Mouse (Mus musculus) gastrocnemius, adult 2 months (tissue): ENCODE data around the gene Hap1. TPM values are rescaled to one million over a fixed set of nuclear protein-coding genes. Genes with fewer than 3 reads are reported as not detected.
"Not testable (repeated sequence)": the region's sequence is repeated elsewhere in the genome, so short reads cannot be mapped to it uniquely, and the experiment has no call there.

Source experiments
- DNase-seq: peaks from one replicate; pipeline ENCODE4 v3.0.0; 2022
- H3K27ac ChIP-seq: fragments of 200-600 bp; 2 replicates; pipeline ENCODE4 v1.8.1; 2022; ENCODE audit warnings: mild to moderate bottlenecking
- H3K4me3 ChIP-seq: fragments of 200-600 bp; 2 replicates; pipeline ENCODE4 v1.8.1; 2022; ENCODE audit warnings: mild to moderate bottlenecking, moderate library complexity
- CTCF ChIP-seq: fragments of 200-600 bp; IDR thresholded peaks from 2 replicates; pipeline ENCODE4 v1.8.1; 2022; ENCODE audit warnings: antibody characterized with exemption, mild to moderate bottlenecking, moderate library complexity
- intact Hi-C: fragments of 180-260 bp; cut with DNase I; formaldehyde crosslinking; loops from one replicate; pipeline ENCODE4 v1.15.1; 2025
- total RNA-seq, 2 experiments: library from RNA; stranded (reverse); gene quantifications; 2 replicates each; pipeline ENCODE4 v1.2.3; 2021

Gene Hap1
- total RNA-seq, 2 experiments from 2014 or later, result 0.14 TPM; not detected in 1

DNA sequence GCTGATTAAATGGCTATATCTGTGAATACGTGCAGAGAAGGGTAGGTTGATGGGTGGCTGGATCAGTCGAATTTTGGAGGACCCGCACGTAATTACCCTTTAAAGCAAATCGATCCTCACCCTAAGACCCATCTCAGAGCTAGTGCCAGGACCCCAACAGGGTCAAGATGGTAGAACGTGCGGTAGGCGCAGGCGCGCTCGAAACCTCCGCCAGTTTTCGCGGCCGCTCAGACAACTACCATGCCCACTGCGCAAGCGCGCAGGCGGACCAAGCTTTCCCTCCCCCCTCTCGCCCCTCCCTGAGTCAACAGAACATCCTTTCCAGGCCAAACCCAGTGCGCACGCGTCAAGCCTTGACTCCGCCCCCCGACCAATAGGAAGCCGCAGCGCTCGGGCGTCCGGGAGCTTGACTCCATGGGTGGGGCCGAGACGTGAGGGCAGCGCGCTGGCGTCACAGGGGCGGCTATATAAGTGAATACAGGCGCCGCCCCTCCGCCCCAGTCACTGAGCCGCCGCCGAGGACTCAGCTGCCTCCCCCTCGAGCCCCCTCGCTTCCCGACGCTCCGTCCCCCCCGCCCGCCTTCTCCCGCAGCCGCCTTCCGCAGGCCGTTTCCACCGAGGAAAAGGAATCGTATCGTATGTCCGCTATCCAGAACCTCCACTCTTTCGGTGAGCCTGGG, 36.3 kb downstream of the Hap1 start, which contains the start of gene Eif1:
TSS of gene Eif1 (plus strand) at position 394 of the 680 bp plus-strand sequence.
- DNase-seq, result peak; percentile 100

DNA sequence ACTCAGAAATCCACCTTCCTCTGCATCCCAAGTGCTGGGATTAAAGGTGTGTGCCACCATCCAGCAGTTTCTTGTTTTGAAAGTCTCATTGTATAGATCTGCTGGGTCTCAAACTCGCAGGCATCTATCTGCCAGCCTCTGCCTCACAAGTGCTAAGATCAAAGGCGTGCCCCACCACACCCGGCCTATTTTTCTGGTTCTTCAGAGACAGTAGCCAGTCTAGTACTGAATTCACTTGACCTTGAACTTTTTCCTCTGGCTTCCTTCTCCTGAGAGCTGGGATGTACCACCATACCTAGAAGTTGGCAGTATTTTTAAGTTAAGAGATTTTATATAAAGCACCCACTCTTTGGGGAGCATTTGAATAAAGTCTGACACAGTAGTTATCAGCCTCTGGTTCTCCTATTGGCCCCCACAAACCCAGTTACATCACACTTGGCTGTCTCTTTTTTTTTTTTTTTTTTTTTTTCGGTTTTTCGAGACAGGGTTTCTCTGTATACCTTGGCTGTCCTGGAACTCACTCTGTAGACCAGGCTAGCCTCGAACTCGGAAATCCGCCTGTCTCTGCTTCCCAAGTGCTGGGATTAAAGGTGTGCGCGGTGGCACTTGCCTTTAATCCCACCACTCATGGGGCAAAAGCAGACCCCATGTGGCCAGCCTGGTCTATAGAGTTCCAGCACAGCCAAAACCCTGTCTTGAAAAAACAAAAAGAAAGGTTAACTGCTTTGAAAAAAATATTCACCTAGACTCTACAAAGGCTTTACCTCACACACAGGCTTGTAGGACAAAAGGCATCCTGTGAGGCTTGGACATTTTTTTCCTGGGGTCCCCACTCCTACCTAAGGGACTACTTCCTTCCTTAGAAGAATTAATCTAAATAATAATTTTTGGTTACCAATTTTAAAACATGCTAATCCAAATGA, 37.1 kb downstream of the Hap1 start:
- intact Hi-C loops, result no loop called here
- TF ChIP-seq CTCF, result no peak
- peak; percentile 31 for DNase-seq
- Histone ChIP-seq H3K27ac (peak overlapping the region; percentile 93), H3K4me3 (peak overlapping the region; percentile 68)

More for the DNA sequence above, 36.3 kb downstream of the Hap1 start, which contains the start of gene Eif1:
- Histone ChIP-seq H3K4me3 (peak within 1 kb of the TSS; percentile 97), H3K27ac (peak within 1 kb of the TSS; percentile 100)
- intact Hi-C loops, result no loop called here
- TF ChIP-seq CTCF, result no peak

DNA sequence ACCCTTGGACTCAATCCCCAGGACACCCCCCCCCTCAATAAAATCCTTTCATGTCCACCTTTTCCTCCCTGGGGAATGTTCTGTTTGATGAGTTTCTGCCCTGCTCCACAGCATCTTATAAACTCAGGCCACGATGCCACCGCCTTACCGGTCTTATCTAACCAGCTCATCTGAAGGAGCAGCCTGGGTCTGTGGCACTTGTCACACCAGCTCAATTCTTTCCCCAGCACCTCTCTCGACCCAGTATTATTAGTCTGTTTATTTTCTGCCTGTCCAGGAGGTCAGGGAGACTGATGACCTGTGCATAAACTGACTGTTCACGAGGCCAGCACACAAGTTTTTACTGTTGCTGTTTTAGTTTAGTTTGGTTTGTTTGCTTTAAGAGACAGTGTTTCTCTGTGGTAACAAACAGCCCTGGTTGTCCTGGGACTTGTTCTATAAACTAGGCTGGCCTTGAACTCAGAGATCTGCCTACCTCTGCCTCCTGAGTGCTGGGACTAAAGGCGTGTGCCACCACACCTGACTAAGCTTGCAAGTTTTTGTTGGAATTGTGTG, 38.0 kb downstream of the Hap1 start:
- DNase-seq, result no peak
- no peak overlapping the region for H3K27ac ChIP-seq
- TF ChIP-seq CTCF, result no peak
- no peak overlapping the region for H3K4me3 ChIP-seq
- intact Hi-C loops, result no loop called here

DNA sequence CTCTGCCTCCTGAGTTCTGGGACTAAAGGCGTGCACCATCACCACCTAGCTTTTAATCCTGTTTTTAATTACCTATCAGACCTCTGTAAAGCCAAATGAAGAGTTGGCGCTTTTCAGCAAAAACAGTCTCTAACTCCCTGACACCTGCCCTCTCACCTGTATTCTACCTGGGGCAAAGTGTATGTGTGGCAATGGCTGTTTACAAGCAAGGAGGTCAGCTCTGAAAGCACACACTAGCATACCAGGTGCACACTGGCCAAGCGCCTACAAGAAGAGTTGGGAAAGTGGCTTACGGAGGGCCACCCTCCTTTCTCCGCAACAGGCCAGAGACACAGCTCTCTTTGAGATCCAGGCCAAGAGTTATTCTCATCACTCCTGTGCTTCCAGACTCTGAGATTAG, 40.5 kb downstream of the Hap1 start:
- H3K4me3 ChIP-seq, result no peak overlapping the region
- TF ChIP-seq CTCF, result no peak
- intact Hi-C loops, result no loop called here
- DNase-seq, result no peak
- H3K27ac ChIP-seq, result no peak overlapping the region

DNA sequence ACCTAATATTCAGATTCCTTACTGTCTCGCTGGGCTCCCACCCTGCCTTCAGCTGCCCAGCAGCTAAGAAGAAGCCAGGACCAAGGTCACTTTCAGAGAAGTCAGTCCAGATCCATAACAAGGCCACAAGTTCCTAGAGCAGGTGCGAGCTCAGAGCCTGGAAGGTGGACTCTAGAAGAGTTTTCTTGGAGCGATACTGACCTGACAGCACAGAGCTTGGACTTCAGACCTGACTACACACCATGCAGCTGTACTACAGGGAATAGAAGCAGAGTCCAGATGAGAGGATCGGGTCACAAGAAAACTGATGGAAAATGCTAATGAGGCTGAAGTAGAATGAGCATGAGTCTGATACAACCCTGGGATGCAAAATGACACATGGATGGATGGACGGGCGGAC, 42.5 kb downstream of the Hap1 start:
- no peak for DNase-seq
- TF ChIP-seq CTCF, result no peak
- intact Hi-C loops, result no loop called here
- no peak overlapping the region for H3K27ac ChIP-seq
- H3K4me3 ChIP-seq, result no peak overlapping the region

DNA sequence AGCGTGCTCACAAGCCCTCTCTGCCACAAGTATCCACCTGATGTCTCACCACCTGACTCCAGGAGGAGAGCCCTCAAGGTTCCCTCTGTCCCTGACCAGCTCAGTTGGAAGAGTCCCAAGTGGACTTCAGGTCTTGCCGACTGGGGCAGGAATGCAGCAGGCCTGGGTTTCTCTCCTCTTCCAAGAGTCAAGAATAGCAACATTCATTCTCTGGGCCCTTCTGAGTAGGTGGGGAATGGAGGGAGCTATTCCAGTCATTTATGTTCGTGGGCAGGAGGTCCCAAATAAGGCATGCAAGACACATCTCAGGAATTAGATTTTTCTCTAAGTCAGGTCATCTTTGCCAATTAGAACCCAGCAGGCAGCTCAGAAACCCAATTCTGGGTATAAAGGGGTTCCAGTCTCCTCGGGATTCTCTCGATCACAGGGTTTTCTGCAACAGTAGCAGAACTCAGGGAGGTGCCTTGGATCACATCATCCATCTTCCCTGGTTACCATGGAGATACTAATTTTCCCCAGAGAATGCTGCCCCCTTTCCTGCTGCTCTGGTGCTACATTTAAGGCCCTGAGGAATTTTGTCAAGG, 43.7 kb downstream of the Hap1 start:
- Histone ChIP-seq H3K27ac (peak overlapping the region; percentile 35; the same call in 1 of the 2 replicates), H3K4me3 (no peak overlapping the region)
- peak; percentile 44 for DNase-seq
- intact Hi-C loops, result no loop called here
- no peak for TF ChIP-seq CTCF

DNA sequence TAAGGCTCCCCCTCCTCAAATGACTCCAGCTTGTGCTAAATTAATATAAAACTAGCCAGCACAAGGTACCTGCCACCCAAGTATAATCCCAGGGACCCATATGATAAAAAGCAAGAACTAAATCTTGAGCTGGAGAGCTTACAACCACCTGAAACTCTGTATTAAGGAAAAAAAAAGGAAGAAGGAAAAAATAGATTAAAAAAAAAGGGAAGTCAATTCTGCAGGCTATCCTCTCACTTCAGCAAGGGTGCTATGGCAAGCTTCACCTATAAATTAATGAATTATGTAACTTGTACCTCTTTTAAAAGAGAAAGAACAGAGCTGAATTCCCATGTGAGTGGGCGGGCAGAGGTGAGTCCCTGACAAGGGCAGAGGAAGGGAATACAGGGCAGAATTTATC, 44.3 kb downstream of the Hap1 start:
- TF ChIP-seq CTCF, result no peak
- peak overlapping the region; percentile 35; the same call in 1 of the 2 replicates for H3K27ac ChIP-seq

DNA sequence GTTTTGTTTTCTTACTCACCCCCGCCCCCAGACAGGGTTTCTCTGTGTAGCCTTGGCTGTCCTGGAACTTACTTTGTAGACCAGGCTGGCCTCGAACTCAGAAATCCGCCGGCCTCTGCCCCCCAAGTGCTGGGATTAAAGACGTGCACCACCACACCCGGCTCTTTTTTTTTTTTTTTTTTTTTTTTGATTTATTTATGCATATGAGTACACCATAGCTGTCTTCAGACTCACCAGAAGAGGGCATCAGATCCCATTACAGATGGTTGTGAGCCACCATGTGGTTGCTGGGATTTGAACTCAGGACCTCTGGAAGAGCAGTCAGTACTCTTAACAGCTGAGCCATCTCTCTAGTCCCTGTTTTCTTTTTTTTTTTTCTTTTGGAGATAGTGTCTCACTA, 47.3 kb downstream of the Hap1 start:
- H3K27ac ChIP-seq, H3K4me3 ChIP-seq, intact Hi-C loops, DNase-seq: not testable (repeated sequence)

More for the DNA sequence above, 44.3 kb downstream of the Hap1 start:
- H3K4me3 ChIP-seq, result no peak overlapping the region
- intact Hi-C loops, result no loop called here
- DNase-seq, result no peak

DNA sequence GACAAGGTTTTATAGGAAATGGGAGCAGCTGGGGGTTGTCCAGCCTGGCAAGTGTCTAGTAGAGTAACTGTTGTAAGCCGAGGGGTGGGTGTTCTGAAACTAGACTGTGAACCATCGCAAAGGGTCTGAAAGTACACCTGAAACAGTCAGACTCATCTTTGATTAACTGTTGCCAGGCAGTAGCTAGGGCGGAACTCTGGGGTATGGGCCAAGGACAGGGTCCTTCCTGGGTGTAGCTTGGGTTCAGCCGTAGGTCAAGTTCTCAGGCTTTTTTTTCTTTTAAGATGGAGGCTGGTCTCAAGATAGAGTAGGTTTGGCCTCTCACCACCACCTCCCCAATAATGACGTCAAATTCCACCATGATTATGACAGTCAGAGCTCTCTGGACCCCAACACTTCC, 48.0 kb downstream of the Hap1 start:
- Histone ChIP-seq H3K4me3 (no peak overlapping the region), H3K27ac (no peak overlapping the region)
- no peak for TF ChIP-seq CTCF
- intact Hi-C loops, result no loop called here
- DNase-seq, result no peak

DNA sequence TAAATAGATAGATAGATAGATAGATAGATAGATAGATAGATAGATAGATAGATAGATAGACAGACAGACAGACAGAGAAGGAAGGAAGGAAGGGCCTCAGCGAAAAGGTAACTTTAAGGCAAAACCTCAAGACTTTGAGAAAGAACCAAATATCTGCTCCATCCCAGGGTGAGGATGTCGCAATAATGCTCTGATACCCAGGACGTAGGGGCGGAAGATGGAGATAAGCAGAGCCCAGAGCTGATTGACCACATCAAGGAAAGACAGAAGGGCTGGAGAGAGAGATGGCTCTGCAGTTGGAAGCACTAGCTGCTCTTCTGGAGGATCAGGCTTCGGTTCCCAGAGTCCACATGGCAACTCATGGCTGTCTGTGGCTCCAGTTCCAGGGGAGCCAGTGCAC, 54.6 kb downstream of the Hap1 start:
- intact Hi-C loops, result no loop called here
- no peak for DNase-seq
- no peak overlapping the region for H3K4me3 ChIP-seq
- H3K27ac ChIP-seq, result no peak overlapping the region
- TF ChIP-seq CTCF, result no peak

DNA sequence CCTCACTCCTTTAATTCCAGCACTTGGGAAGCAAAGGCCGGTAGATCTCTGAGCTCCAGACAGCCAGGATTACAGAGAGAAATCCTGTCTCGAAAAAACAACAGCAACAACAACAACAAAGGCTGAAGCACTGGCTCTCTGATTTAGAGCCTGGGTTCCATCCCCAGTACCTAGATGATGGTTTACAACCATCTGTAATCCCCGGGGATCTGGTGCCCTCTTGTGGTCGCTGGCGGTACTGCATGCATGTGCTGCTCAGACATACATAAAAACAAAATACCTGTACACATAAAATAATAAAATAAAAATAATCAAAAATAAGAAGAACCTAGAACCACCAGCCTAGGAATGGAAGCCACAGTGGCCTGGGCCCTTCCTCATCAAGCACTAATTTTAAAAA, 55.6 kb downstream of the Hap1 start:
- H3K27ac ChIP-seq, result no peak overlapping the region
- no peak overlapping the region for H3K4me3 ChIP-seq
- peak; percentile 65 for DNase-seq
- intact Hi-C loops, result no loop called here
- TF ChIP-seq CTCF, result peak; percentile 98

DNA sequence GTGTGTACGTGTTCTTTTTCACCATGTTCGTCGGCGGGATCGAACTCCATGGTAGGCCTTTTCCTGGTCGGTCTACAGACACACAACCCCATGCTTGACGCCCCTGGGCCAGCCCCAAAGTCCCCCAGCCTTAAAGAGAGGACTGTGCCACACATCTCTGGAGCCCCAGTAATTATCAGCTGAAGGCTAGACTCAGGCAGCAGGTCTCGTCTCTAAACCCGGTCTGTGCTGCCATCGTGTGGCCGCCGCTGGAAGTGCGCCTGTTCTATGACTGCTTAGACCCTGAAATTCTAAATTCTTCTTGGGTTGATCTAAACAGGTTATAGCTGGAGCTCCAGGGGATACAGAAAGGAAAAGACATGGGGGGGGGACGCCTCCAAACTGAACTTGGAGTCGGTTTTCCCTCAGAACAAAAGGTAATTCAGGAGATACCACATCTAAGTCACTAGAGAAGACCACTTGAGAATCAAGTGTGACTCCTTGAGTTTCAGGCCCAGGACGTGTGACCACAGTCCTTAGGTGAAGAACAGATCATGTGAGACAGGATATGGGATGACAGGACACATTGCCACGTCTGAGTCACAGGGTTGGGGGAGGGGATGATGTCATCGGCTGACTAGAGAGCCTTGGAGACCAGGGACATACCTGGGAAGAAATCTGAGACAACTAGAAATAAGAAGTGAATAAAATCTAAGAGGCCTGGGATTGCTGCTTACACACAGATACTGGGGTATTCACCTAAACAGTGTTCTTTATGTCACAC, 57.5 kb downstream of the Hap1 start:
- intact Hi-C loops, result loop anchor here (5.0 kb wide), 2 partner anchors 831 to 916 kb away; no protein-coding TSS in a partner anchor
- Histone ChIP-seq H3K27ac (no peak overlapping the region), H3K4me3 (peak overlapping the region; percentile 44)
- DNase-seq, result peak; percentile 85
- TF ChIP-seq CTCF, result peak; percentile 82
